Mouse (Mus musculus): Measurements from ENCODE around the gene Tmem50b.
"Not testable (repeated sequence)": the region's sequence is repeated elsewhere in the genome, so short reads cannot be mapped to it uniquely, and the experiment has no call there.

The Tmem50b gene

GRCm38 (mm10) chr16:91538513-91538912, 59.1 kb downstream of the Tmem50b start:
- DNase-seq (ENCODE audit: low spot score in 2 of 2), result peak; percentile 52 to 64

DNA sequence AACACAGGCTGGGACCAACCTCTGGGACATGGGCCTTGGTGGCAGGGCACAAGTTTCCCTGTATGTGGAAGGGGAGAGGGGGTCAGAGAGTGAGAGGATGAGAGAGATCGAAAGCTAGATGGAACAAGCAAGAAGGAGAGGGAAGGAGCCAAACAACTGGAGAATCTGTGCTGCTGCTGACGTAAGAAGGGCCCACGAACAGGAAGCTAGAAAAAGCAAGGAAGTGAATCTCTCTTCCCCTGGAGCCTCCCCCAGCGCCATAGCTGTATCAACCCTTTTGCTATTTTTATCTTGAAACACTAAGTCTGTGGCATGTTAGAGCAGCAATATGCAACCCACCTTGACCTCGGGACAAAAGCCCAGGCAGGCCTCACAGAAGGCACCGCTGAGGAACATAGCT, 59.5 kb downstream of the Tmem50b start:
- no peak for DNase-seq (ENCODE audit: low spot score in 2 of 2)

GRCm38 (mm10) chr16:91537065-91537464, 60.5 kb downstream of the Tmem50b start:
- no peak for DNase-seq (ENCODE audit: low spot score in 2 of 2)

DNA sequence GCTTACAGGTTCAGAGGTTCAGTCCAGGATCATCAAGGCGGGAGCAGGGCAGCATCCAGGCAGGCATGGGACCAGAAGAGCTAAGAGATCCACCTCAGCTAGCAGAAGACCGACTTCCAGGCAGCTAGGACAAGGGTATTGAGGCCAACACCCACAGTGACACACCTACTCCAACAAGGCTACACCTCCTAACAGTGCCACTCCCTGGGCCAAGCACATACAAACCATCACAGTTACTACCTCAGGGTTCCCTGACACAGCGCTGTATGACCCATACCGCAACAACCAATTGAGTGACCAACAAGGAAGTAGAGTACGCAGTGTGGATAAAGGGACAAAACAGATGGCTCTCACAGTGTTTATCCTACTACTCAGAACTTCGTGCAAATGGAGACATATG, 61.2 kb downstream of the Tmem50b start:
- no peak for DNase-seq (ENCODE audit: low spot score in 2 of 2)

DNA sequence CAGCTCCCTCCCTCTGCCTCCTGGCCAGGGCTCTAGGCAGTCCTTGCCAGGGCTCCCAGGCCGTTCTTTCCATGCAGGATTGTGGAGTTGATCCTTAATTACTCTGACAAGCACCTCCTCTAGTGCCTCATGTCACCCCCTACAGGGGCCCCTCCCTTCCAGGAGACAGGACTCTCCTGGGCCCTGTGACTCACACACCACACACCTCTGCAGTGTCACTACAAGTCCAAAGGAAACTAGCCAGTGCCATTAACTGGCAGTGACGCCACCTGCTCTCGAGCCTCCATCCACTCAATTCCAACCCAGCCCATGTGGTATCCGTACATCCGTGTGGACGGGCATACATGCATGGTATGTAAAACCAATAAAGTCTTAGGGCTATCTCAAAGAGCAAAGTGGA, 62.7 kb downstream of the Tmem50b start:
- DNase-seq (ENCODE audit: low spot score in 2 of 2), result no peak

DNA sequence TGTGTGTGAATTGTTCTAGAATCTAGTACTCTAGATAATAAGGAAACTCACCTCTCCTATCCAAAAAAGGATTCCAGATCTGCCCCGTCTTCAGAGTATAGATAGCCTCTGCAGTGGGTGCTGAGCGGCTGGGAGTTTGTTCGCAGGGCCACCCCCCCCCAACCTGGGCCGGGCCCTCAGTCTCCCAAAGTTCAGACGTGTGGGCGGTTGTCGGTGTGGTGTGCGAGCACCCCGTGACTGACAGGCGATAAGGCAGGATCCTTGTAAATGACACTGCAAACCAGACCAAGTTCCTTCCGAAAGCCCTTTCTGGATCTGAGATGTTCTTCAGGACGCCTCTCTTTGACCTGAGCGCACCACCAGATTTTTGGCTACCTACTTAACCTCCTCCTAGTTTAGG, 63.1 kb downstream of the Tmem50b start:
- peak; percentile 38 to 53 for DNase-seq (ENCODE audit: low spot score in 2 of 2)

- DNase-seq (ENCODE audit: low spot score in 2 of 2), result peak; percentile 60 to 64
Observed at GRCm38 (mm10) chr16:91533097-91534001, 64.3 kb downstream of the Tmem50b start.

DNA sequence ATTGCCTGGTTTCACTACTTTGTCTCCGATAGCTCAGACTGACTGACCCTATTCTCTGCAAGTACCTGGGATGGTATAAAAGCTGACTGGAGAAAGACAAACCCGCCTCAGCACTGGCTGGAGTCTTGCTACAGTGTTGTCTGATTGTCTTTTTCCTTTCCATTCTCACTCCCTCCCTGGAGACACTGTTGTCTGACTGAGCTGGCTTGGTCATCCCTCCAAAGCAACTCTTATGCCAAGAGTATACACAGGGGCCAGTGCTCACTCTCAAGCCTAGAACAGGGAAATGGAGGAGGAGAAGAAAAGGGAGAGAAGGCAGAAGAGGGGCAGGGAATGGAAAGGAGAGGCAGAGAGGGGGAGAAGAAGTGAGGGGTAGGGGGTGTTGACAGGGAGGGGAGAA, 65.2 kb downstream of the Tmem50b start:
- DNase-seq (ENCODE audit: low spot score in 2 of 2), result no peak

DNA sequence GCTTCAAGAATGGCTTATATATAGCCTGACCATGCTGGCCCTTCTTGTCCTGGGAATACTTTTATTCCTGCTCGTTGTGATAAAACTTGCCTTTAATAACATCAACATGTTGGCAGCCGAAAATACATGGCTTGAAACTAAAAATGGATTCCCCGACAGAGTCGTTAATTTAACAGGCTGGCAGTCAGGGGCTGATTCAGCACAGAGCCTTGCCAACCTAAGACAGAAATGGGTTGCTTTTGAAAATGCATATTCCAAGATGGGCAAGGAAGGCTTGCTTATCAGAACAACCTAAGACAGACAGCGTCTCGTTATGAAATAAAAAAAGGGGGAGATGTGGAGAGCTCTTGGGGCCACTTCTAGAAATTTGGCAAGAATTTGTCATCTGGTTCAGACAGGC, 65.7 kb downstream of the Tmem50b start:
- no peak for DNase-seq (ENCODE audit: low spot score in 2 of 2)

DNA sequence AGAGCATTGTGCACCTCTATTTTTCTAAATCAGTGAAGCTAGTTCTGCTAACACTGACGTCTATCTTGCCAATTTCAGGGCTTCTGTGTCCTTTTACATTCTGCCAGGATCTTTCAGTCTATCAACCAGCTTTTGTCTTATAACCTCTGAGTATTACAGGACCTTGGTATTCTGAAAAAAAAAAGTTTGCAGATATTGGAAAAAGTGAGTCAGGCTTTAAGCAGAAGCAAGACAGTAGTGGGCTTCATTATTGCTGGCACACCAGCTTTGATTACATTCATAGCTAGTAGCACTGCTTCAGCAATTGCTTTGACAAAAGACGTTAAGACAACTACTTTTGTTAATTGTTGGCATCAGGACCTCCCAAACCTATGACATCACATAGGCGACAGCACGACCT, 66.8 kb downstream of the Tmem50b start:
- not testable (repeated sequence) for DNase-seq (ENCODE audit: low spot score in 2 of 2)

GRCm38 (mm10) chr16:91528578-91528977, 69.0 kb downstream of the Tmem50b start:
- DNase-seq (ENCODE audit: low spot score in 2 of 2), result no peak

GRCm38 (mm10) chr16:91527500-91527899, 70.1 kb downstream of the Tmem50b start:
- no peak for DNase-seq (ENCODE audit: low spot score in 2 of 2)

GRCm38 (mm10) chr16:91527051-91527450, 70.5 kb downstream of the Tmem50b start:
- DNase-seq (ENCODE audit: low spot score in 2 of 2), result peak; percentile 50 to 67

DNA sequence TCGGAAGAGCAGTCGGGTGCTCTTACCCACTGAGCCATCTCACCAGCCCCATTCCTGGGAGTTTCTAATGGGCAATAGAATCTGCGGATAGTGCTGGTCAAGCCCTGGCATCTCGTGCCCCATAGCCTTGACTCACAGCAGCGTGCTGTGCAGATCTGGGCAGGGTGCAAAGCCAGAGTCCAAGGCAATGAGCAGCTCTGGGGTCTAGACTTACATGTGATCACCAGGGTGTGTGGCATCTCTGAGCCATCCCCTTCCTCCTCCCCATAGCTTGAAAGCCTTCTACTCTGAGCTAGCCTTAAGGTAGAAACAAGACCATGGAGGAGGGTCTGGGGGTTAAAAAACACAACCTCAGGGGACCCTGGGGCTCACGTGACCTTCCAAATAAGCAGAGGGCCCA, 71.3 kb downstream of the Tmem50b start:
- DNase-seq (ENCODE audit: low spot score in 2 of 2), result no peak

All from spleen, postnatal 36 days (tissue).